In the genomic region with DNA sequence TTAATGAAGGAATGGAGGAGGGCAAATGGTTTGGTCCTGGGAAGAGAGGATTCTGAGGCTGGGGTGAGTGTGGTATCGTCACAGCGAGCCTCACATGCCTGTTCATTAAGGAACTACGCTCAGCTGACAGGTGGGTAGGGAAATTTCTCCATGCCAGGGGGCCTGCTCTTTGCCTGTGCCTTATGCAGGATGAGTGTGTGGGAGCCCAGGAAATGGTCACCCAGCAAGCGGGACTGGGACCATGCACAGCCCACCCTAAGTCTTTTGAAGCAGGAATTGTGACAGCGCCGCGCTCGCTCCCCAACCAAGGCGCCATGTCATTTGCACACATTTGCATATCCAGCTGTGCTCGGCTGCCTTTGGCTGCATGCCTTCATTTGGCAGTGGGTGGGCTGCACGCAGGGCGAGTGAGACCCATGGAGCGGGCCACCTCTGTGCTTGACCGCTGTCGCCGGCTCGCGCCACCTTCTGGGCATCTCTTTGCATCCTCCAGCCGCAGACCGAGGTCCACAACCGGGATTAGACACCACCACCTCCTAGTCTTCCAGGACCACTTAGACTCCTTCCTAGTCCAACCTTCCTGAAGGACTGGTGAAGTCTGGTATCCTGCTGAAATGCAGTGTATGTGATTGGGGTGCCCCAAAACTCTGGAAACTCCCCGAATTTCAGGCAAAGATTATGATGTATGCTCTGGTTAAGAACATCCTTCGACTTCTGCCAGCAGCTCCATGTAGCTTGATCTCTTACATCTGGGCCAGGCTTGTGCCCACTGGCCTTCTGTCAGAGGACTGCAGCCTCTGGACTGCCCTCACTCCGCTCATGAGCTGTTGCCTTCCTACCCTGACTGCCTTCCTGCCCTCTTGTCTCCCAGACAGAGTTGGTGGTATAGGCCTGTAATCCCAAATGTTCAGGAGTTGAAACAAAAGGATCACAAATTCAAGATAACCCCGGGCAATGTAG, we compare ENCODE assay signal across 8 mouse cellular contexts. TPM values are rescaled to one million over a fixed set of nuclear protein-coding genes. Genes with fewer than 3 reads are reported as not detected.
DNase-seq lines count a peak whose midpoint lies in the region; ATAC-seq and TF ChIP-seq lines count a peak whose summit lies in the region.

No protein-coding gene starts in this region.

- peak overlapping the region; percentile 82 for H3K4me2 ChIP-seq in heart, embryonic 15.5 days
- peak overlapping the region; percentile 59 for H3K4me2 ChIP-seq in liver, embryonic 14.5 days (ENCODE audit: low read depth)
- peak overlapping the region; percentile 76 for H3K4me2 ChIP-seq in stomach, postnatal 0 days (replicated peaks; ENCODE audit: low read depth)

- no peaks in the 10 kb centered on the region for H3K9me3 ChIP-seq in heart, embryonic 15.5 days (replicated peaks)
- no peaks in the 10 kb centered on the region for H3K9me3 ChIP-seq in liver, embryonic 14.5 days (ENCODE audit: control insufficient read depth, low read length)
- no peaks in the 10 kb centered on the region for H3K9me3 ChIP-seq in stomach, postnatal 0 days (ENCODE audit: control insufficient read depth, low read length)

- no peak overlapping the region; the same call in 1 of the 2 replicates for H3K4me3 ChIP-seq in left cerebral cortex, adult 2 months
- peak overlapping the region; percentile 47 for H3K4me3 ChIP-seq in heart, embryonic 15.5 days
- H3K4me3 ChIP-seq in liver, embryonic 14.5 days (ENCODE audit: insufficient read depth in 1 of 2, low read depth in 2 of 2, low read length in 2 of 2): no peak overlapping the region
- no peak overlapping the region for H3K4me3 ChIP-seq in stomach, postnatal 0 days (ENCODE audit: low read depth, low read length)
- H3K4me3 ChIP-seq in thymus, adult 2 months (ENCODE audit: control insufficient read depth, insufficient read depth, low read length): no peak overlapping the region

- intact Hi-C loops in left cerebral cortex, adult 2 months (cut with DNase I): no loop called here

- peak; percentile 18; the same call in 1 of the 2 replicates for ATAC-seq in heart, embryonic 15.5 days (replicated peaks; ENCODE audit: insufficient number of reproducible peaks, insufficient read depth, low FRiP score, low read depth)
- ATAC-seq in liver, embryonic 14.5 days (ENCODE audit: insufficient read depth): no peak
- no peak for ATAC-seq in stomach, postnatal 0 days (ENCODE audit: low FRiP score, low TSS enrichment)

- WGBS in heart, embryonic 15.5 days: 15% methylated on average over 25 of the region's 25 CpGs
- 13% methylated on average over 25 of the region's 25 CpGs for WGBS in liver, embryonic 14.5 days (ENCODE audit: insufficient replicate concordance)
- WGBS in stomach, postnatal 0 days: 14% methylated on average over 25 of the region's 25 CpGs
- WGBS in thymus, adult 2 months: 32% methylated on average over 25 of the region's 25 CpGs

- H3K4me1 ChIP-seq in heart, embryonic 15.5 days (replicated peaks): peaks cover 19% of the 10 kb centered on the region
- peaks cover 0 to 7% of the 10 kb centered on the region in 2 experiments; a peak in 2 of 4 replicates for H3K4me1 ChIP-seq in liver, embryonic 14.5 days (replicated peaks; ENCODE audit: control insufficient read depth in 2 of 2, insufficient read depth in 2 of 2, low read length in 1 of 2)
- H3K4me1 ChIP-seq in stomach, postnatal 0 days (replicated peaks; ENCODE audit: control insufficient read depth, insufficient read depth): peaks cover 5% of the 10 kb centered on the region; the same call in 1 of the 2 replicates
- H3K4me1 ChIP-seq in thymus, adult 2 months (replicated peaks; ENCODE audit: control insufficient read depth, insufficient read depth, low read length): peaks cover 10% of the 10 kb centered on the region; the same call in 1 of the 2 replicates

- TF ChIP-seq CTCF in left cerebral cortex, adult 2 months (IDR thresholded peaks at IDR 0.05): no peak; the same call in none of the 2 replicates
- TF ChIP-seq CTCF in liver, embryonic 14.5 days (IDR thresholded peaks at IDR 0.05; ENCODE audit: low read depth): peak; percentile 19; the same call in 1 of the 2 replicates
- peak; percentile 49 for TF ChIP-seq CTCF in stomach, postnatal 0 days (IDR thresholded peaks at IDR 0.05; ENCODE audit: low read depth)
- TF ChIP-seq CTCF in thymus, adult 2 months (IDR thresholded peaks at IDR 0.05; ENCODE audit: borderline replicate concordance, control insufficient read depth, extremely low read depth, insufficient read depth, low read length, poor library complexity): no peak

- TF ChIP-seq EP300 in liver, embryonic 14.5 days (IDR thresholded peaks at IDR 0.05; ENCODE audit: low read depth): no peak
- no peak for TF ChIP-seq EP300 in stomach, postnatal 0 days (optimal IDR thresholded peaks at IDR 0.05)

- H3K9ac ChIP-seq in heart, embryonic 15.5 days: 0 out of 2 replicates have a peak overlapping the region, but pooled peaks have one; percentile 21
- no peak overlapping the region for H3K9ac ChIP-seq in liver, embryonic 14.5 days (replicated peaks)
- H3K9ac ChIP-seq in stomach, postnatal 0 days (ENCODE audit: low read length): no peak overlapping the region

- no peak overlapping the region for H3K27ac ChIP-seq in left cerebral cortex, adult 2 months
- no peak overlapping the region for H3K27ac ChIP-seq in heart, embryonic 15.5 days
- no peak overlapping the region for H3K27ac ChIP-seq in liver, embryonic 14.5 days
- H3K27ac ChIP-seq in stomach, postnatal 0 days (replicated peaks): no peak overlapping the region
- H3K27ac ChIP-seq in thymus, adult 2 months (ENCODE audit: control insufficient read depth, insufficient read depth, low read length): no peak overlapping the region

- peaks cover 48% of the 10 kb centered on the region for H3K27me3 ChIP-seq in heart, embryonic 15.5 days
- H3K27me3 ChIP-seq in liver, embryonic 14.5 days (ENCODE audit: control insufficient read depth, insufficient read depth, low read length): peaks cover 42% of the 10 kb centered on the region
- no peaks in the 10 kb centered on the region; the same call in 1 of the 2 replicates for H3K27me3 ChIP-seq in stomach, postnatal 0 days (ENCODE audit: control insufficient read depth, insufficient read depth, low read length)
- H3K27me3 ChIP-seq in thymus, adult 2 months (ENCODE audit: control insufficient read depth, insufficient read depth, low read length): peaks cover 13% of the 10 kb centered on the region; the same call in 1 of the 2 replicates

- no peaks in the 10 kb centered on the region for H3K36me3 ChIP-seq in heart, embryonic 15.5 days
- H3K36me3 ChIP-seq in liver, embryonic 14.5 days (replicated peaks; ENCODE audit: control insufficient read depth, insufficient read depth, low read depth): no peaks in the 10 kb centered on the region
- H3K36me3 ChIP-seq in stomach, postnatal 0 days (ENCODE audit: control insufficient read depth, insufficient read depth, low read length): no peaks in the 10 kb centered on the region
- H3K36me3 ChIP-seq in thymus, adult 2 months (ENCODE audit: control insufficient read depth, insufficient read depth, low read length): no peaks in the 10 kb centered on the region

- no peak for TF ChIP-seq POLR2A in thymus, adult 2 months (IDR thresholded peaks at IDR 0.05; ENCODE audit: control insufficient read depth, extremely low read depth, insufficient read depth, low read length, poor library complexity)

- DNase-seq in left cerebral cortex, adult 2 months (ENCODE audit: extremely low spot score in 1 of 2, low spot score in 2 of 2): peak; percentile 35 to 41
- no peak for DNase-seq in left cerebral cortex, adult 18-20 months (ENCODE audit: low spot score in 2 of 2)
- peak; percentile 70 for DNase-seq in embryo, embryonic 11 days
- no peak for DNase-seq in liver, embryonic 14.5 days (ENCODE audit: low read depth in 3 of 3, low spot score in 3 of 3)
- no peak for DNase-seq in stomach, postnatal 0 days (ENCODE audit: low spot score)
- no peak for DNase-seq in cerebellum, postnatal 4 days (ENCODE audit: low spot score in 2 of 2)
- no peak for DNase-seq in thymus, adult 2 months

RNA-seq across cellular contexts. Expression of gene Smug1, which starts 17.0 kb away (rescaled TPM):
- 10 to 100 TPM; 20.7 to 23.2 TPM for total RNA-seq in left cerebral cortex, adult 2 months (2021)
- total RNA-seq in left cerebral cortex, adult 18-20 months (2021): 10 to 100 TPM; 21.8 to 22.6 TPM
- 14.1 and 16.8 TPM in 2 replicates for polyA plus RNA-seq in heart, embryonic 15.5 days (2015; fragmentation: Nextera tagmentation; extraction: Ambion mirVana)
- 3.6 and 4.4 TPM in 2 replicates for polyA plus RNA-seq in liver, embryonic 14.5 days (2012; rRNA removed)
- 3.8 and 4.7 TPM in 2 replicates for polyA plus RNA-seq in liver, embryonic 14.5 days (2014; fragmentation: Nextera tagmentation; extraction: Ambion mirVana)
- polyA plus RNA-seq in stomach, postnatal 0 days (2015; fragmentation: Nextera tagmentation; extraction: Ambion mirVana): 10.6 and 11.2 TPM in 2 replicates
- polyA plus RNA-seq in thymus, adult 2 months (2012; rRNA removed): 24.2 and 25.1 TPM in 2 replicates

RNA-seq across cellular contexts. Expression of gene Cbx5, which starts 55.7 kb away (rescaled TPM):
- 100 to 1,000 TPM; 171 to 176 TPM for total RNA-seq in left cerebral cortex, adult 2 months (2021)
- 100 to 1,000 TPM; 181 to 182 TPM for total RNA-seq in left cerebral cortex, adult 18-20 months (2021)
- 80.0 and 84.2 TPM in 2 replicates for polyA plus RNA-seq in heart, embryonic 15.5 days (2015; fragmentation: Nextera tagmentation; extraction: Ambion mirVana)
- 27.8 and 32.4 TPM in 2 replicates for polyA plus RNA-seq in liver, embryonic 14.5 days (2012; rRNA removed)
- polyA plus RNA-seq in liver, embryonic 14.5 days (2014; fragmentation: Nextera tagmentation; extraction: Ambion mirVana): 54.4 and 57.1 TPM in 2 replicates
- 23.0 and 26.8 TPM in 2 replicates for polyA plus RNA-seq in stomach, postnatal 0 days (2015; fragmentation: Nextera tagmentation; extraction: Ambion mirVana)
- 34.2 and 37.0 TPM in 2 replicates for polyA plus RNA-seq in thymus, adult 2 months (2012; rRNA removed)

RNA-seq across cellular contexts. Expression of gene Hnrnpa1, which starts 56.3 kb away (rescaled TPM):
- total RNA-seq in left cerebral cortex, adult 2 months (2021): 100 to 1,000 TPM; 233 to 247 TPM
- total RNA-seq in left cerebral cortex, adult 18-20 months (2021): 100 to 1,000 TPM; 232 to 268 TPM
- polyA plus RNA-seq in heart, embryonic 15.5 days (2015; fragmentation: Nextera tagmentation; extraction: Ambion mirVana): 367 and 376 TPM in 2 replicates
- 329 and 510 TPM in 2 replicates for polyA plus RNA-seq in liver, embryonic 14.5 days (2012; rRNA removed)
- polyA plus RNA-seq in liver, embryonic 14.5 days (2014; fragmentation: Nextera tagmentation; extraction: Ambion mirVana): 240 and 270 TPM in 2 replicates
- 236 and 251 TPM in 2 replicates for polyA plus RNA-seq in stomach, postnatal 0 days (2015; fragmentation: Nextera tagmentation; extraction: Ambion mirVana)
- polyA plus RNA-seq in thymus, adult 2 months (2012; rRNA removed): 155 and 178 TPM in 2 replicates

Comparison
In these comparisons a context has a peak if more than half of its experiments do, and no peak if none do; other contexts are left out.
1. DNase-seq: peak in left cerebral cortex, adult 2 months (2 of 2) and embryo, embryonic 11 days (single experiment); none in left cerebral cortex, adult 18-20 months (0 of 2), liver, embryonic 14.5 days (0 of 3), stomach, postnatal 0 days (single experiment), cerebellum, postnatal 4 days (0 of 2) and thymus, adult 2 months (single experiment).
2. CTCF ChIP-seq: peak in liver, embryonic 14.5 days (single experiment) and stomach, postnatal 0 days (single experiment); none in left cerebral cortex, adult 2 months (single experiment) and thymus, adult 2 months (single experiment).
3. Peak in every context shown above with its lines, with median percentiles within 50 percentile points of each other: H3K4me2 ChIP-seq.